Mouse (Mus musculus) T-helper 1 cell (primary cell): ENCODE data around the gene Slc36a3.

ENCODE experiments used
- in situ Hi-C: fragments of 300-600 bp; cut with MboI, MseI; formaldehyde crosslinking; loops from one replicate; pipeline ENCODE4 v1.15.1; 2025; ENCODE audit warnings: high pct_unique_total_duplicates

Slc36a3 gene

GRCm38 (mm10) chr11:55077331-55078231 is 73.9 kb downstream of the Slc36a3 start, which contains the start of gene Ccdc69:
Ccdc69 (minus strand) TSS chr11:55078131.
- in situ Hi-C loops, result no loop called here

- in situ Hi-C loops, result no loop called here
Measured at GRCm38 (mm10) chr11:55076234-55076633, 75.3 kb downstream of the Slc36a3 start.

- in situ Hi-C loops, result no loop called here
Measured at GRCm38 (mm10) chr11:55075602-55076001, 75.9 kb downstream of the Slc36a3 start.
